Mouse (Mus musculus) hindbrain, embryonic 14.5 days (tissue): ENCODE data around the gene Thada. TPM values are rescaled to one million over a fixed set of nuclear protein-coding genes. Genes with fewer than 3 reads are reported as not detected.

Experiments used
- ATAC-seq: fragments of 200-750 bp; cut with Nextera tagmentation; 2 replicates; pipeline ENCODE4 v1.8.0; 2017; ENCODE audit warnings: moderate number of reproducible peaks, mild to moderate bottlenecking, moderate TSS enrichment, moderate library complexity; ENCODE audit not compliant: low FRiP score
- DNase-seq: peaks from one replicate; pipeline ENCODE4 v3.0.0-alpha.2; 2015; ENCODE audit warnings: low spot score
- H3K27ac ChIP-seq: fragments of 300-500 bp; sonication (generic); 2 replicates; pipeline ENCODE4 v1.5.1; 2014; ENCODE audit warnings: mild to moderate bottlenecking, moderate library complexity
- H3K27me3 ChIP-seq: fragments of 300-500 bp; sonication (generic); 2 replicates; pipeline ENCODE4 v1.6.1; 2014; ENCODE audit warnings: mild to moderate bottlenecking, low read length, mixed read lengths; ENCODE audit not compliant: control insufficient read depth, insufficient read depth
- H3K36me3 ChIP-seq: fragments of 300-500 bp; sonication (generic); replicated peaks from 2 replicates; pipeline ENCODE4 v1.6.1; 2014; ENCODE audit not compliant: control insufficient read depth, insufficient read depth
- H3K4me1 ChIP-seq: fragments of 300-500 bp; sonication (generic); replicated peaks from 2 replicates; pipeline ENCODE4 v1.6.1; 2014; ENCODE audit warnings: antibody characterized with exemption, low read length, mixed read lengths; ENCODE audit not compliant: control insufficient read depth, insufficient read depth
- H3K4me2 ChIP-seq: fragments of 300-500 bp; sonication (generic); replicated peaks from 2 replicates; pipeline ENCODE4 v1.6.1; 2014; ENCODE audit warnings: mild to moderate bottlenecking, moderate library complexity
- H3K4me3 ChIP-seq: fragments of 300-500 bp; sonication (generic); replicated peaks from 2 replicates; pipeline ENCODE4 v1.5.1; 2014; ENCODE audit warnings: mild to moderate bottlenecking, low read length
- H3K9ac ChIP-seq: fragments of 300-500 bp; sonication (generic); 2 replicates; pipeline ENCODE4 v1.6.1; 2014
- H3K9me3 ChIP-seq: fragments of 300-500 bp; sonication (generic); 2 replicates; pipeline ENCODE4 v1.6.1; 2016; ENCODE audit warnings: low read length; ENCODE audit not compliant: control insufficient read depth
- WGBS: fragments of 180-500 bp; shearing (Covaris S2); extraction: QIAGEN DNeasy Blood & Tissue Kit; methylation state at CpG from one replicate; pipeline ENCODE4 v1.1.7; 2014; 5-methylcytosine and 5-hydroxymethylcytosine counted together
- polyA plus RNA-seq: library from polyadenylated mRNA; unstranded; fragments of >200 nt; fragmentation: Nextera tagmentation; extraction: Ambion mirVana; gene quantifications from 2 replicates; pipeline ENCODE4 v1.2.1, GENCODE M21; 2014

The Thada gene
- polyA plus RNA-seq, 1 experiment from 2014 or later: 9.0 TPM

- WGBS: 33% methylated on average over 6 of the region's 6 CpGs
- no peaks in the 10 kb centered on the region for H3K4me1 ChIP-seq
- no peak overlapping the region for H3K4me3 ChIP-seq
- no peak overlapping the region for H3K27ac ChIP-seq
- H3K36me3 ChIP-seq: no peaks in the 10 kb centered on the region
- DNase-seq: no peak
- H3K9ac ChIP-seq: no peak overlapping the region
- no peak for ATAC-seq
- H3K4me2 ChIP-seq: no peak overlapping the region
- H3K9me3 ChIP-seq: no peaks in the 10 kb centered on the region
- no peaks in the 10 kb centered on the region for H3K27me3 ChIP-seq
Observed at GRCm38 (mm10) chr17:84152206-84152975, 313.6 kb downstream of the Thada start.

- no peaks in the 10 kb centered on the region for H3K4me1 ChIP-seq
- H3K36me3 ChIP-seq: no peaks in the 10 kb centered on the region
- H3K9ac ChIP-seq: no peak overlapping the region
- ATAC-seq: no peak
- no peaks in the 10 kb centered on the region for H3K27me3 ChIP-seq
- H3K27ac ChIP-seq: no peak overlapping the region
- WGBS: 80% methylated on average over 6 of the region's 6 CpGs
- H3K9me3 ChIP-seq: no peaks in the 10 kb centered on the region
- DNase-seq: no peak
- no peak overlapping the region for H3K4me3 ChIP-seq
- no peak overlapping the region for H3K4me2 ChIP-seq
Observed at GRCm38 (mm10) chr17:84151306-84151705, 314.7 kb downstream of the Thada start.

GRCm38 (mm10) chr17:84150291-84150690 lies 315.7 kb downstream of the Thada start:
- ATAC-seq: no peak
- no peaks in the 10 kb centered on the region for H3K36me3 ChIP-seq
- H3K4me3 ChIP-seq: no peak overlapping the region
- no peak overlapping the region for H3K4me2 ChIP-seq
- H3K27ac ChIP-seq: no peak overlapping the region
- no peaks in the 10 kb centered on the region for H3K4me1 ChIP-seq
- H3K9me3 ChIP-seq: no peaks in the 10 kb centered on the region
- DNase-seq: no peak
- no peak overlapping the region for H3K9ac ChIP-seq
- H3K27me3 ChIP-seq: no peaks in the 10 kb centered on the region
- 40% methylated on average over 8 of the region's 8 CpGs for WGBS

GRCm38 (mm10) chr17:84149566-84149965 lies 316.4 kb downstream of the Thada start:
- Histone ChIP-seq H3K4me3 (no peak overlapping the region), H3K9me3 (no peaks in the 10 kb centered on the region), H3K4me1 (no peaks in the 10 kb centered on the region), H3K36me3 (no peaks in the 10 kb centered on the region), H3K27me3 (no peaks in the 10 kb centered on the region), H3K9ac (no peak overlapping the region), H3K27ac (no peak overlapping the region), H3K4me2 (no peak overlapping the region)
- WGBS: 50% methylated on average over 5 of the region's 5 CpGs
- ATAC-seq: no peak
- no peak for DNase-seq

GRCm38 (mm10) chr17:84148499-84149484 lies 317.2 kb downstream of the Thada start:
- ATAC-seq: peak; percentile 78; the same call in 1 of the 2 replicates
- no peak overlapping the region for H3K4me2 ChIP-seq
- H3K4me3 ChIP-seq: no peak overlapping the region
- no peak overlapping the region for H3K27ac ChIP-seq
- H3K27me3 ChIP-seq: no peaks in the 10 kb centered on the region
- DNase-seq: peak; percentile 43
- H3K4me1 ChIP-seq: no peaks in the 10 kb centered on the region
- no peaks in the 10 kb centered on the region for H3K9me3 ChIP-seq
- no peak overlapping the region for H3K9ac ChIP-seq
- H3K36me3 ChIP-seq: no peaks in the 10 kb centered on the region
- WGBS: 37% methylated on average over 11 of the region's 11 CpGs

GRCm38 (mm10) chr17:84147183-84148108 lies 318.6 kb downstream of the Thada start:
- Histone ChIP-seq H3K27ac (no peak overlapping the region), H3K4me2 (no peak overlapping the region), H3K36me3 (no peaks in the 10 kb centered on the region), H3K9me3 (no peaks in the 10 kb centered on the region), H3K4me1 (no peaks in the 10 kb centered on the region), H3K4me3 (no peak overlapping the region), H3K27me3 (no peaks in the 10 kb centered on the region), H3K9ac (no peak overlapping the region)
- WGBS: 51% methylated on average over 11 of the region's 11 CpGs
- ATAC-seq (no peak), DNase-seq (no peak)

- H3K4me3 ChIP-seq: no peak overlapping the region
- H3K4me1 ChIP-seq: no peaks in the 10 kb centered on the region
- H3K4me2 ChIP-seq: no peak overlapping the region
- no peaks in the 10 kb centered on the region for H3K27me3 ChIP-seq
- no peak overlapping the region for H3K9ac ChIP-seq
- no peaks in the 10 kb centered on the region for H3K9me3 ChIP-seq
- H3K36me3 ChIP-seq: no peaks in the 10 kb centered on the region
- H3K27ac ChIP-seq: no peak overlapping the region
- WGBS: 50% methylated on average over 7 of the region's 7 CpGs
- ATAC-seq (no peak), DNase-seq (no peak)
Observed at GRCm38 (mm10) chr17:84146458-84147182, 319.4 kb downstream of the Thada start.

- 15% methylated on average over 10 of the region's 10 CpGs for WGBS
- H3K9me3 ChIP-seq: no peaks in the 10 kb centered on the region
- H3K4me1 ChIP-seq: no peaks in the 10 kb centered on the region
Observed at GRCm38 (mm10) chr17:84145826-84146287, 320.1 kb downstream of the Thada start.

More at GRCm38 (mm10) chr17:84145826-84146287, 320.1 kb downstream of the Thada start:
- H3K4me2 ChIP-seq: no peak overlapping the region
- H3K27me3 ChIP-seq: no peaks in the 10 kb centered on the region
- H3K36me3 ChIP-seq: no peaks in the 10 kb centered on the region
- no peak for ATAC-seq
- H3K4me3 ChIP-seq: no peak overlapping the region
- no peak overlapping the region for H3K9ac ChIP-seq
- H3K27ac ChIP-seq: no peak overlapping the region
- no peak for DNase-seq
